Mouse (Mus musculus) heart, embryonic 11.5 days (tissue): Measurements from ENCODE around the gene Prok1. TPM values are rescaled to one million over a fixed set of nuclear protein-coding genes. Genes with fewer than 3 reads are reported as not detected.

Experiments used
- ATAC-seq: fragments of 200-750 bp; cut with Nextera tagmentation; replicated peaks from 2 replicates; pipeline ENCODE4 v1.8.0; 2017; ENCODE audit warnings: moderate library complexity; ENCODE audit not compliant: insufficient number of reproducible peaks, low FRiP score, low TSS enrichment
- H3K27ac ChIP-seq: fragments of 300-500 bp; sonication (generic); 2 replicates; pipeline ENCODE4 v1.5.1; 2014; ENCODE audit warnings: mild to moderate bottlenecking, low read depth, low read length
- H3K27me3 ChIP-seq: fragments of 300-500 bp; sonication (generic); 2 replicates; pipeline ENCODE4 v1.6.1; 2014; ENCODE audit warnings: mild to moderate bottlenecking, low read length, mixed read lengths; ENCODE audit not compliant: control insufficient read depth, insufficient read depth
- H3K36me3 ChIP-seq: fragments of 300-500 bp; sonication (generic); 2 replicates; pipeline ENCODE4 v1.6.1; 2014; ENCODE audit warnings: mild to moderate bottlenecking, low read length, moderate library complexity, mixed read lengths; ENCODE audit not compliant: control insufficient read depth, insufficient read depth
- H3K4me1 ChIP-seq: fragments of 300-500 bp; sonication (generic); 2 replicates; pipeline ENCODE4 v1.6.1; 2014; ENCODE audit warnings: low read length; ENCODE audit not compliant: control insufficient read depth, insufficient read depth
- H3K4me2 ChIP-seq: fragments of 300-500 bp; sonication (generic); 2 replicates; pipeline ENCODE4 v1.6.1; 2014; ENCODE audit warnings: mild to moderate bottlenecking, moderate library complexity
- H3K4me3 ChIP-seq: fragments of 300-500 bp; sonication (generic); 2 replicates; pipeline ENCODE4 v1.5.1; 2014; ENCODE audit warnings: low read depth, low read length
- H3K9ac ChIP-seq: fragments of 300-500 bp; sonication (generic); 2 replicates; pipeline ENCODE4 v1.6.1; 2014; ENCODE audit warnings: mild to moderate bottlenecking, low read depth, low read length, moderate library complexity
- H3K9me3 ChIP-seq: fragments of 300-500 bp; sonication (generic); replicated peaks from 2 replicates; pipeline ENCODE4 v1.6.1; 2016; ENCODE audit warnings: low read length; ENCODE audit not compliant: control insufficient read depth
- WGBS: fragments of 180-500 bp; shearing (Covaris S2); extraction: QIAGEN DNeasy Blood & Tissue Kit; methylation state at CpG from one replicate; pipeline ENCODE4 v1.1.7; 2014; ENCODE audit not compliant: insufficient replicate concordance; 5-methylcytosine and 5-hydroxymethylcytosine counted together
- polyA plus RNA-seq: library from polyadenylated mRNA; unstranded; fragments of >200 nt; fragmentation: Nextera tagmentation; extraction: Ambion mirVana; gene quantifications from 2 replicates; pipeline ENCODE4 v1.2.1, GENCODE M21; 2014

Gene Prok1
- polyA plus RNA-seq, 1 experiment from 2014 or later: not detected

- H3K4me3 ChIP-seq: no peak overlapping the region
- no peaks in the 10 kb centered on the region for H3K9me3 ChIP-seq
- no peak overlapping the region for H3K9ac ChIP-seq
- H3K4me2 ChIP-seq: no peak overlapping the region
- H3K27me3 ChIP-seq: no peaks in the 10 kb centered on the region
- WGBS: 26% methylated on average over 2 of the region's 2 CpGs
- H3K27ac ChIP-seq: no peak overlapping the region
- H3K36me3 ChIP-seq: no peaks in the 10 kb centered on the region
- no peak for ATAC-seq
- no peaks in the 10 kb centered on the region for H3K4me1 ChIP-seq
Observed at GRCm38 (mm10) chr3:107250320-107250719, 10.8 kb upstream of the Prok1 start.

DNA sequence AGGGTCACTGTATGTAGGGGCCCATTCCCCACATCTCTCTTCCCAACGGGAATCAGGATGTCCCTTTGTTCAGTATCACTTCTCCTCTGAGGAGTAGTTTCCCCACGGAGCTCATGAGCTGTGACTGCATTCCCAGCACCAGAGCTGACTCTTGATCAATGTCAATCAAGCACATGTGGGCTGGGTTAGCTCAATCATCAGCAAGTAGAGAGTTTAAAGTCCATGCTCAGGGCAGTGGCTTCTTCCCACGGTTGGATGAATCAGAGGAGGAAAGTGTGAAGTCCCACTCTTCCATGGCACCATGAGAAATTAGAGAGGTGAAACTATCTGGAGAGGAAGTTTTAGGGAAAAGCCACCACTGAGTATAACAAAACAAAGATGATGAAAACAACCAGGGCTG, 9.5 kb upstream of the Prok1 start:
- Histone ChIP-seq H3K4me3 (no peak overlapping the region), H3K9me3 (no peaks in the 10 kb centered on the region), H3K9ac (no peak overlapping the region), H3K36me3 (no peaks in the 10 kb centered on the region), H3K4me2 (no peak overlapping the region), H3K27ac (no peak overlapping the region), H3K27me3 (no peaks in the 10 kb centered on the region), H3K4me1 (no peaks in the 10 kb centered on the region)
- 43% methylated on average over 3 of the region's 3 CpGs for WGBS
- ATAC-seq: no peak

DNA sequence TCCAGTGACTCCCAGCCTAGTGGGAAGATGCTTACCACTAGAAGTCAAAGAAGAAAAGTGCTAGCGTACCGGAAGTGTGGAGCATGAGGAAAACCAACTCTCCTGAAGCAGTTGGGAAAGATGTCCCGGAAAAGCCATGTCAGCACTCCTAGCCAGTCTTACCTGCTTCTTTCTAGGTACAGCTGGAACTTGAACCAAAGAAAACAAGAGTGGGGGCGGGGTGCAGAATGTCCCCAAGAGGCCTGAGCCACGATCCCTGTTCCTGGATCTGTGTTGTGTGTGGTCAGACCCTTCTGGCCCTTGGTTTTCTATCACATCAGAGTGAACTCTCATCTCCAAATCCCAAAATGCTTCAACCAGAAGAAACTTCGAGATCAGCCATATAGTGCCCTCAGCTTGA, 7.4 kb upstream of the Prok1 start:
- H3K27ac ChIP-seq: no peak overlapping the region
- no peak overlapping the region for H3K9ac ChIP-seq
- H3K4me3 ChIP-seq: no peak overlapping the region
- H3K4me1 ChIP-seq: no peaks in the 10 kb centered on the region
- H3K9me3 ChIP-seq: no peaks in the 10 kb centered on the region
- 83% methylated on average over 6 of the region's 6 CpGs for WGBS
- H3K4me2 ChIP-seq: no peak overlapping the region
- no peak for ATAC-seq
- no peaks in the 10 kb centered on the region for H3K36me3 ChIP-seq
- H3K27me3 ChIP-seq: no peaks in the 10 kb centered on the region

DNA sequence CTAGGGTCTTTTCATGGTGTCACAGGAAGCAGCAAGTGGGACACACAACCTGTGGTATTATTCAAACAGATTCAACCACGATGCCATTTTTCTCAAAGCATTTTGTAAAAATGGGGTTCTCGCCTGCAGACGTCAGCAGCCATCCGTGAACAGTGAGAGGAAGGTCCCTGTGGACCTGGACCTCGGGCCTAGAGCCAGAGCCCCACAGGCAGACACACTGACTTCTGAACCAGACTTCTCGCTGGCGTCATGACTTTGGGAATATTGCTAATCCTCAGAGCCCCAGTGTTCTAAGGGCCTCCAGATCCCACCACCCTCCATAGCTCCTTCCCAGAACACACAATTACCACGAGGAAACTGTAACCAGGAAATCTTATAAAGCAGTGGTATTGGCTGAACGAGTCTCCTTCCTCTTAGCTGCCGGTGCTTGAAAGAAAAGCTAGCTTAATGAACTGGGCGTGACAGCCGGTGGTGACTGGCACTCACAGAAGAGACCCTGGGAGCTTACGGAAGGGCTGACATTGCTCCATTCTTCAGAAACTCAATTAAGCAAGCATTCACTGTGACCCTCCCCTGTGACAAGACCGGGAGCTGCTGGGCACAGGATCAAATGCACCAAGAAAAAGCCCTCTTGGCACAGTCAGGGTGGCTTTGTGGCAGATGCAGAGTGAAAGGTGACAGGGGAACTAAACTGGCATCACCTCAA, 2.0 kb upstream of the Prok1 start:
- Histone ChIP-seq H3K27me3 (no peaks in the 10 kb centered on the region), H3K9me3 (no peaks in the 10 kb centered on the region), H3K4me1 (no peaks in the 10 kb centered on the region), H3K36me3 (no peaks in the 10 kb centered on the region), H3K4me2 (no peak overlapping the region), H3K9ac (no peak overlapping the region), H3K4me3 (no peak overlapping the region), H3K27ac (no peak overlapping the region)
- no peak for ATAC-seq
- 50% methylated on average over 14 of the region's 14 CpGs for WGBS

DNA sequence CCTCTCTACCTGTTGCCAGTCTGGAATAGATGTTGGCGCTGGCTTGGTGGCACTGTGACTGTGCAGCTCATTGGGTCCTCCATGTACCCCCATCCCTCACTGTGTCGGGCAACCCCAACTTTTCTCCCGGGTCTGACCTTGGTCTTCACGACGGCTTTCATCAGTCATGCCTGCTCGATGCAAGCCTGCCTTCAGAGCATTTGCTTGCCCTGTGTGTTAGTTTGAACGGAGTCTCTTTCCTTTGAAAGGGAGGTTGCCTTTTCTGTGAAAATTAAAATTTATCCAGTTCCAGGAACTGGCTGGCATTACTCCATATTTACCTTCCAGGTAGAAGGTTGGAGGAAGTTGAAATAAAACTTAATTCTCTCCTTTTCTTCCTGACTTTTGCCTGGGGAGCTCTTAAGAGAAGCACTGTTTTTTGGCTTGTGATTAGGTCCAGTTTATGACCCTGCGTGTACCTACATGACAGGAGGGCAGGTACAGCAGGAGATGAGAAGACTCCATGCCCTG, 981 bp downstream of the Prok1 start:
- Histone ChIP-seq H3K9me3 (no peaks in the 10 kb centered on the region), H3K9ac (no peak overlapping the region), H3K27ac (no peak overlapping the region), H3K27me3 (no peaks in the 10 kb centered on the region), H3K4me3 (no peak overlapping the region), H3K36me3 (no peaks in the 10 kb centered on the region), H3K4me2 (no peak overlapping the region), H3K4me1 (no peaks in the 10 kb centered on the region)
- 83% methylated on average over 8 of the region's 8 CpGs for WGBS
- ATAC-seq: no peak

- Histone ChIP-seq H3K4me3 (no peak overlapping the region), H3K9me3 (no peaks in the 10 kb centered on the region), H3K4me2 (no peak overlapping the region), H3K9ac (no peak overlapping the region), H3K4me1 (no peaks in the 10 kb centered on the region), H3K27me3 (0 out of 2 replicates have a peak, but pooled peaks cover 1% of the 10 kb centered on the region), H3K36me3 (no peaks in the 10 kb centered on the region), H3K27ac (no peak overlapping the region)
- WGBS: 45% methylated on average over 2 of the region's 2 CpGs
- ATAC-seq: no peak
Observed at GRCm38 (mm10) chr3:107238051-107238450, 1.5 kb downstream of the Prok1 start.

DNA sequence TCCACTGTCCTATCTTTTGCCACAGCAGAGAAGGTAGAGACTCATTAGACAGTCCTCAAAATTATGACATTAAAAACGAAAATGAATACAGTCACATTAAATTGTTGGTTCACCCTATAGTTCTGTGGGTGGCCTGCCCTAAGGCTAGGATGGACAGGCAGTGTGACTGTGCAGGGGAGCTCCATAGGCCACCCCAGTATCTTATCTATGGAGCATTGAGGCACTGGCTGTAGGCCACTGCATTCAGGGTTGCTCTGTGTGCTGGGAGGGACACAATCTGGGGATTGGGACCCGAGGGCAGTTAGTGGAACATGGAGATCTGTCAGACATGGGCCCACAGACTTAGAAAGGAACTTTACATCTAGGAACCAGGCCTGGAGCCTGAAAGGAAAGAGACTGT, 5.6 kb downstream of the Prok1 start:
- no peaks in the 10 kb centered on the region for H3K4me1 ChIP-seq
- WGBS: 26% methylated on average over 2 of the region's 2 CpGs
- no peaks in the 10 kb centered on the region for H3K36me3 ChIP-seq
- no peak overlapping the region for H3K4me2 ChIP-seq
- no peak overlapping the region for H3K27ac ChIP-seq
- 0 out of 2 replicates have a peak, but pooled peaks cover 6% of the 10 kb centered on the region for H3K27me3 ChIP-seq
- no peaks in the 10 kb centered on the region for H3K9me3 ChIP-seq
- ATAC-seq: no peak
- no peak overlapping the region for H3K4me3 ChIP-seq
- no peak overlapping the region for H3K9ac ChIP-seq

DNA sequence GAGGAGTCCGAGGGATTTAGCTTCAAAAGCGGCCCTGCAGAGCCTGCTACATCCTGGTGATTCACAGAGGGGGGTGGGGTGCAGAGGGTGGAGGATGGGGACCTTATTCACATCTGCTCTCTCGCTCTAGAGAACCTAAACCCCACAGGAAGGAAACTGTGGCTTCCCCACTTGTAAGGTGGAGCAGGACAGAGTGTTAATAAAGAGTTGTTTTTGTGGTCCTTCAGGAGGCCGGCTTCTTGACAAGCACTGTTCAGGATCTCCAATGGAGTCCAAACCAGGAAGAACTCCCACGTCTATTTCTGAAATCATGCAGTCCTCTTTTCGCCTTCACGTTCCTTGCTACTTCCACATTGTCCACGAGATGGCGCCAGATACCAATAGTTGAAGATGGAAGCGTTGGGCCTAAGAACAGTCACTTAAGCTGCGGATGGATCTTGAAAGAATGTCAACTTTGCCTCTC, 6.1 kb downstream of the Prok1 start:
- 12% methylated on average over 11 of the region's 11 CpGs for WGBS
- ATAC-seq: no peak

DNA sequence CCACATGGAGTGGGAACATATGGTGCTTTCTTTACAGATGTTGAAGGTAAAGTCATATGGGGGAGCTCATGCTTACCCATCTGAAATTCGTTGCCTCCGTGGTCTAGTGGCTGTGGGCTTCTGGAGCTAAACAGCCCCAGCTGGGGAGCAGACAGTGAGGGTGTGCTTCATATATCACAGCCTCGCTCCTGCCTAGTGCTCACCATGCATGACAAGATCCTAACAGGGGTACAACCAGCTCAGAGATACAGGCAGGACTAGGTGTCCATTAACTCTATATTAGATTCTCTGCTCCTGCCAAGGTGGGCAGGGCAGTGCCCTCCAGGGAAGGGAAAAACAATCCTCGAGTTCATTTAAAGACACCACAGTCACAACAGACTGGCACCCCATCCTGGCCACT, 8.3 kb downstream of the Prok1 start:
- Histone ChIP-seq H3K36me3 (no peaks in the 10 kb centered on the region), H3K27ac (no peak overlapping the region), H3K9me3 (no peaks in the 10 kb centered on the region), H3K9ac (no peak overlapping the region), H3K4me3 (no peak overlapping the region), H3K4me1 (no peaks in the 10 kb centered on the region), H3K4me2 (no peak overlapping the region), H3K27me3 (0 out of 2 replicates have a peak, but pooled peaks cover 6% of the 10 kb centered on the region)
- 54% methylated on average over 4 of the region's 4 CpGs for WGBS
- no peak for ATAC-seq

More for the DNA sequence above, 6.1 kb downstream of the Prok1 start:
- no peak overlapping the region for H3K4me2 ChIP-seq
- no peaks in the 10 kb centered on the region for H3K36me3 ChIP-seq
- no peak overlapping the region for H3K9ac ChIP-seq
- no peak overlapping the region for H3K4me3 ChIP-seq
- 0 out of 2 replicates have a peak, but pooled peaks cover 6% of the 10 kb centered on the region for H3K27me3 ChIP-seq
- no peak overlapping the region for H3K27ac ChIP-seq
- no peaks in the 10 kb centered on the region for H3K4me1 ChIP-seq
- H3K9me3 ChIP-seq: no peaks in the 10 kb centered on the region
